Comparison of ENCODE assay signal across 8 mouse cellular contexts in genomic region chr9:43737871-43738292, GRCm38 (mm10). TPM values are rescaled to one million over a fixed set of nuclear protein-coding genes. Genes with fewer than 3 reads are reported as not detected.
A peak's percentile ranks its signal among the peaks of the same experiment; 100 is the strongest.
DNase-seq lines count a peak whose midpoint lies in the region; ATAC-seq lines count a peak whose summit lies in the region.

No protein-coding gene starts in this region.

- 0 out of 2 replicates have a peak, but pooled peaks cover 3% of the 10 kb centered on the region for H3K27me3 ChIP-seq in embryonic facial prominence, embryonic 15.5 days
- no peaks in the 10 kb centered on the region for H3K27me3 ChIP-seq in midbrain, embryonic 14.5 days (ENCODE audit: control insufficient read depth, insufficient read depth, low read length)

- H3K9ac ChIP-seq in embryonic facial prominence, embryonic 15.5 days, result no peak overlapping the region
- H3K9ac ChIP-seq in midbrain, embryonic 14.5 days (replicated peaks; ENCODE audit: low read length), result no peak overlapping the region

- peak; percentile 24 for DNase-seq in brain, adult 2 months (ENCODE audit: low read depth, low spot score)
- DNase-seq in kidney, postnatal 36 days, result peak; percentile 52 to 74
- DNase-seq in midbrain, embryonic 14.5 days, result no peak
- DNase-seq in adrenal gland, postnatal 14 days, result no peak
- no peak for DNase-seq in cerebellum, postnatal 36 days
- DNase-seq in frontal cortex, postnatal 36 days (ENCODE audit: low spot score in 2 of 2), result no peak

- H3K27ac ChIP-seq in embryonic facial prominence, embryonic 15.5 days (replicated peaks), result no peak overlapping the region
- H3K27ac ChIP-seq in midbrain, embryonic 14.5 days (replicated peaks; ENCODE audit: low read depth, low read length), result no peak overlapping the region

- 2% methylated on average over 12 of the region's 12 CpGs for WGBS in embryonic facial prominence, embryonic 15.5 days
- under 1% methylated on average over 12 of the region's 12 CpGs for WGBS in midbrain, embryonic 14.5 days

- peaks cover 13% of the 10 kb centered on the region for H3K4me1 ChIP-seq in embryonic facial prominence, embryonic 15.5 days
- peaks cover 33% of the 10 kb centered on the region for H3K4me1 ChIP-seq in midbrain, embryonic 14.5 days (ENCODE audit: control insufficient read depth, insufficient read depth, low read length)

- no peaks in the 10 kb centered on the region for H3K9me3 ChIP-seq in embryonic facial prominence, embryonic 15.5 days (replicated peaks)
- no peaks in the 10 kb centered on the region for H3K9me3 ChIP-seq in midbrain, embryonic 14.5 days (ENCODE audit: control insufficient read depth, low read length)

- no peaks in the 10 kb centered on the region for H3K36me3 ChIP-seq in embryonic facial prominence, embryonic 15.5 days
- H3K36me3 ChIP-seq in midbrain, embryonic 14.5 days (ENCODE audit: control insufficient read depth, insufficient read depth, low read length), result no peaks in the 10 kb centered on the region

- 0 out of 2 replicates have a peak overlapping the region, but pooled peaks have one; percentile 3 for H3K4me3 ChIP-seq in embryonic facial prominence, embryonic 15.5 days (replicated peaks)
- H3K4me3 ChIP-seq in midbrain, embryonic 14.5 days (replicated peaks; ENCODE audit: low read depth, low read length), result no peak overlapping the region

- H3K4me2 ChIP-seq in embryonic facial prominence, embryonic 15.5 days (replicated peaks), result peak overlapping the region; percentile 34
- peak overlapping the region; percentile 41 for H3K4me2 ChIP-seq in midbrain, embryonic 14.5 days (ENCODE audit: low read length)

- no peak; the same call in 1 of the 2 replicates for ATAC-seq in embryonic facial prominence, embryonic 15.5 days (ENCODE audit: insufficient number of reproducible peaks, low FRiP score, low TSS enrichment, low read depth)
- no peak for ATAC-seq in midbrain, embryonic 14.5 days (ENCODE audit: low FRiP score, low TSS enrichment)
- ATAC-seq in erythroblast, adult 5-6 weeks (replicated peaks; ENCODE audit: low FRiP score, poor library complexity, severe bottlenecking), result no peak

RNA-seq across cellular contexts. Expression of gene Nectin1, which starts 5.9 kb away (rescaled TPM):
- polyA plus RNA-seq in embryonic facial prominence, embryonic 15.5 days (2015; fragmentation: Nextera tagmentation; extraction: Ambion mirVana), result 13.4 and 15.1 TPM in 2 replicates
- polyA plus RNA-seq in midbrain, embryonic 14.5 days (2014; fragmentation: Nextera tagmentation; extraction: Ambion mirVana), result 16.7 and 21.0 TPM in 2 replicates
- total RNA-seq in erythroblast, adult 5-6 weeks (2015; ENCODE audit: low replicate concordance), result 0.19 and 1.5 TPM in 2 replicates
- total RNA-seq in erythroblast, adult 5-6 weeks (2017; ENCODE audit: low replicate concordance), result not detected in 2 replicates
- total RNA-seq in adrenal gland, postnatal 14 days (2021), result 15.7 and 21.5 TPM in 2 replicates

Comparison
In these comparisons a context has a peak if more than half of its experiments do, and no peak if none do; other contexts are left out.
1. DNase-seq: peak in brain, adult 2 months (single experiment) and kidney, postnatal 36 days (2 of 2); none in midbrain, embryonic 14.5 days (single experiment), adrenal gland, postnatal 14 days (single experiment), cerebellum, postnatal 36 days (0 of 2) and frontal cortex, postnatal 36 days (0 of 2).